Mouse (Mus musculus): ENCODE measurements at regions not wholly inside any gene's neighbourhood (a gene's known extent, or its start where the extent isn't known, plus 50 kb on each side); places are given as distances from the start of the nearest gene placed in this dataset.

GRCm38 (mm10) chr9:85011361-85011760, 301.2 kb upstream of the Gm11114 start:
- no peak for TF ChIP-seq EP300 (IDR thresholded peaks at IDR 0.05; ENCODE audit: low read depth)
- TF ChIP-seq CTCF (IDR thresholded peaks at IDR 0.05; ENCODE audit: low read depth) = no peak

Measured in liver, postnatal 0 days (tissue).